Mouse (Mus musculus): ENCODE data around the gene Trmt44.

DNA sequence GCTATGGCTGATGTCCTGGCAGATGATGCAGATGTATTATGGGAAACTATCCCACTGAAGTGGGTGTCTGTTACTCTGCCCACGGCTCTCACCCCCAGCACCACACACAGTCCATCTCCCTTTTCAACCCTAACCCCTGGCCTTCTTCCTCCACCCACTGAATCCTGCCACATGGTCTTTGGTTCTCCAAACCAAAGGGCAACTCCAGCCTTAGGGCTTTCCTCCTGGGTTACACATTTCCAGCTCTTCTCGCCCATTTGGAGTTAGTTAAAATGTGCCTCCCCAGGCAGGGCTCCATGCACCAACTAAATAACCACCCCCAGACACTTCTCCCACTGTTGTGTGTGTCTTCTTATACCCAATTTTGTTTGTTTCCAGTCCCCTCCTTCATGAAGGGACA is 3.5 kb upstream of the Trmt44 start:
- TF ChIP-seq GATA1 (IDR thresholded peaks at IDR 0.05; ENCODE audit: borderline replicate concordance, low read length) (no peak), FLI1 (IDR thresholded peaks at IDR 0.05; ENCODE audit: low read length) (no peak)

Measured in megakaryocyte, embryonic 14.5 days (primary cell).